Mouse (Mus musculus) intestine, embryonic 14.5 days (tissue): ENCODE measurements around the gene Fip1l1. TPM values are rescaled to one million over a fixed set of nuclear protein-coding genes. Genes with fewer than 3 reads are reported as not detected.
A peak's percentile ranks its signal among the peaks of the same experiment; 100 is the strongest.

Experiments
- ATAC-seq: fragments of 200-750 bp; cut with Nextera tagmentation; replicated peaks from 2 replicates; pipeline ENCODE4 v1.8.0; 2017; ENCODE audit warnings: low read depth, moderate number of reproducible peaks, moderate TSS enrichment, moderate library complexity; ENCODE audit not compliant: low FRiP score, low TSS enrichment
- DNase-seq: peaks from one replicate; pipeline ENCODE4 v3.0.0-alpha.2; 2018; ENCODE audit warnings: low spot score
- H3K27ac ChIP-seq: fragments of 300-500 bp; sonication (generic); 2 replicates; pipeline ENCODE4 v1.5.1; 2014; ENCODE audit warnings: low read depth, mild to moderate bottlenecking, control low read depth
- H3K27me3 ChIP-seq: fragments of 300-500 bp; sonication (generic); replicated peaks from 2 replicates; pipeline ENCODE4 v1.6.1; 2014; ENCODE audit warnings: low read length, control low read depth; ENCODE audit not compliant: control insufficient read depth, insufficient read depth
- H3K36me3 ChIP-seq: fragments of 300-500 bp; sonication (generic); 2 replicates; pipeline ENCODE4 v1.6.1; 2014; ENCODE audit warnings: low read length, control low read depth; ENCODE audit not compliant: control insufficient read depth, insufficient read depth
- H3K4me1 ChIP-seq: fragments of 300-500 bp; sonication (generic); replicated peaks from 2 replicates; pipeline ENCODE4 v1.6.1; 2014; ENCODE audit warnings: low read length, control low read depth, mixed read lengths; ENCODE audit not compliant: control insufficient read depth, insufficient read depth
- H3K4me2 ChIP-seq: fragments of 300-500 bp; sonication (generic); 2 replicates; pipeline ENCODE4 v1.6.1; 2014; ENCODE audit warnings: low read length
- H3K4me3 ChIP-seq: fragments of 300-500 bp; sonication (generic); 2 replicates; pipeline ENCODE4 v1.5.1; 2014; ENCODE audit warnings: low read depth, low read length, control low read depth, mixed read lengths
- H3K9ac ChIP-seq: fragments of 300-500 bp; sonication (generic); 2 replicates; pipeline ENCODE4 v1.6.1; 2014; ENCODE audit warnings: mild to moderate bottlenecking, low read length
- H3K9me3 ChIP-seq: fragments of 300-500 bp; sonication (generic); 2 replicates; pipeline ENCODE4 v1.6.1; 2016; ENCODE audit warnings: low read length, control low read depth; ENCODE audit not compliant: control insufficient read depth
- WGBS: fragments of 180-500 bp; shearing (Covaris S2); extraction: QIAGEN DNeasy Blood & Tissue Kit; methylation state at CpG from one replicate; pipeline ENCODE4 v1.1.7; 2014; 5-methylcytosine and 5-hydroxymethylcytosine counted together
- polyA plus RNA-seq: library from polyadenylated mRNA; unstranded; fragments of >200 nt; fragmentation: Nextera tagmentation; extraction: Ambion mirVana; gene quantifications from 2 replicates; pipeline ENCODE4 v1.2.1, GENCODE M21; 2014

Fip1l1 gene
- polyA plus RNA-seq, 1 experiment from 2014 or later, result 76.1 TPM

DNA sequence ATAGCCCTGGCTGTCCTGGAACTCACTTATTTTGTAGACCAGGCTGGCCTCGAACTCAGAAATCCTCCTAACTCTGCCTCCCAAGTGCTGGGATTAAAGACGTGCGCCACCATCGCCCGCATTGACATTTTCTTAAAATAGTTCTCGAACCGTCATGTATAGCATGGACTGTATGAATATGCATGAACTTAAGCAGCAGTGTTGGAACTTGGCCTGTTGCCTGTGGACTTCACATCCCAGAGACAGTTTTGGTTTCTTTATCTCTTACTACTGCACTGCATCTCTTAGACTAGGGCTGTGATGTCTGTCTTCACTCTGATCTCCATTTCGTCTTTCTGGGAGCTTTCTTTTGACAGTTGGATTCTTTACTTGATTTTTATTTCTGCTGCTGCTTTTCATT is 14.3 kb downstream of the Fip1l1 start:
- WGBS, result 92% methylated on average over 8 of the region's 8 CpGs
- Histone ChIP-seq H3K4me1 (no peaks in the 10 kb centered on the region), H3K27ac (no peak overlapping the region), H3K9me3 (no peaks in the 10 kb centered on the region), H3K27me3 (no peaks in the 10 kb centered on the region), H3K4me3 (no peak overlapping the region), H3K36me3 (peaks cover 75% of the 10 kb centered on the region), H3K9ac (no peak overlapping the region), H3K4me2 (no peak overlapping the region)
- DNase-seq (no peak), ATAC-seq (no peak)

DNA sequence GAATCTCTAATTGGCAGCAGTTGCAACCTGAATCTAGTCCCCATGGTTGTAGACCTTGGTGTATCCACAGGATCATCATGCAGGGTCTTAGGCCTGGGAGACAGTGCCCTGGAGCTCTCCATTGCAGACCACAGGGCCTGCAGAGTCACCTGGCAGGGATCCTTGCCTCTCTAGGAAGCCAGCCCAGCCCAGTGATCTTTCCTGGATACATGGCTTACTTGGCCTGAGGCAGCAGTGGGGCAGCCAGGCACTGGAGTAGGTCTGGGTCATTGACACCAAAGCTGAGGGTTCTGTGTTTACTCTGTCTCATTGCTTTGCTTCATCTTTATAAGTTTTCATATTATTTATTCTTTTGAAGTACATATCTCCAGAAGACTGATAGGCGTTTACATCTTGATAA is 25.9 kb downstream of the Fip1l1 start:
- H3K27ac ChIP-seq, result no peak overlapping the region
- ATAC-seq (no peak), DNase-seq (no peak)
- no peaks in the 10 kb centered on the region for H3K9me3 ChIP-seq
- H3K27me3 ChIP-seq, result no peaks in the 10 kb centered on the region
- no peak overlapping the region for H3K4me3 ChIP-seq
- H3K4me2 ChIP-seq, result no peak overlapping the region
- no peak overlapping the region for H3K9ac ChIP-seq
- 84% methylated on average over 1 of the region's 1 CpGs for WGBS
- peaks cover 81% of the 10 kb centered on the region for H3K36me3 ChIP-seq
- H3K4me1 ChIP-seq, result no peaks in the 10 kb centered on the region

- Histone ChIP-seq H3K9ac (no peak overlapping the region), H3K27me3 (no peaks in the 10 kb centered on the region), H3K4me1 (no peaks in the 10 kb centered on the region), H3K4me3 (no peak overlapping the region), H3K27ac (no peak overlapping the region), H3K36me3 (peaks cover 56% of the 10 kb centered on the region), H3K4me2 (no peak overlapping the region), H3K9me3 (no peaks in the 10 kb centered on the region)
- ATAC-seq, result no peak
- no peak for DNase-seq
- 86% methylated on average over 6 of the region's 6 CpGs for WGBS
These were observed 36.5 kb downstream of the Fip1l1 start for GRCm38 (mm10) chr5:74571767-74572166.

DNA sequence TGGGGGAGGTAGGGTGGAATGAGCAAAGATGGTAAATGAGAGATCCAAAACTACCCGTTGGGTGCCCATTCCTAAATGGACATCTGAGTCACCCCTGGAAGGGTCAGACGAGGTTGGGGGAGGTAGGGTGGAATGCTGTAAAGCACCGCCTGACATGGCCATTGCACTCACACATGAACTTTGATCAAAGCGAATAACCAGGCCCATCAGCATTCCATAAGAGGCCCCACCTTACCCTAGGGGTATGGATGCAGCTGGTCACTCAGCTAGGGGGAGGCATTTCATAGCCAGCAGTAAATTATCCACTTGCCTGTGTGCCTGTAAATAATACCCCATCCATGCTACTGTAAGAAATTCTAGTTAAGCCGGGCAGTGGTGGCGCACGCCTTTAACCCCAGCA is 53.9 kb downstream of the Fip1l1 start:
- H3K4me3 ChIP-seq, result no peak overlapping the region
- H3K36me3 ChIP-seq, result peaks cover 83% of the 10 kb centered on the region
- H3K9ac ChIP-seq, result no peak overlapping the region
- no peak overlapping the region for H3K27ac ChIP-seq
- ATAC-seq (no peak), DNase-seq (no peak)
- no peaks in the 10 kb centered on the region for H3K27me3 ChIP-seq
- WGBS, result 83% methylated on average over 7 of the region's 7 CpGs
- no peaks in the 10 kb centered on the region for H3K9me3 ChIP-seq
- H3K4me1 ChIP-seq, result no peaks in the 10 kb centered on the region
- H3K4me2 ChIP-seq, result no peak overlapping the region

GRCm38 (mm10) chr5:74591413-74591812 is 56.2 kb downstream of the Fip1l1 start:
- WGBS, result 88% methylated on average over 5 of the region's 5 CpGs
- Histone ChIP-seq H3K9me3 (no peaks in the 10 kb centered on the region), H3K36me3 (peaks cover 96% of the 10 kb centered on the region), H3K4me2 (no peak overlapping the region), H3K9ac (no peak overlapping the region), H3K4me1 (no peaks in the 10 kb centered on the region), H3K27me3 (no peaks in the 10 kb centered on the region), H3K4me3 (no peak overlapping the region), H3K27ac (no peak overlapping the region)
- ATAC-seq (no peak), DNase-seq (no peak)

GRCm38 (mm10) chr5:74593147-74593546 is 57.9 kb downstream of the Fip1l1 start:
- Histone ChIP-seq H3K4me3 (no peak overlapping the region), H3K9ac (no peak overlapping the region), H3K4me2 (no peak overlapping the region), H3K27ac (no peak overlapping the region), H3K9me3 (no peaks in the 10 kb centered on the region), H3K4me1 (no peaks in the 10 kb centered on the region), H3K27me3 (no peaks in the 10 kb centered on the region), H3K36me3 (peaks cover 94% of the 10 kb centered on the region)
- WGBS, result 77% methylated on average over 8 of the region's 8 CpGs
- ATAC-seq (no peak), DNase-seq (no peak)

DNA sequence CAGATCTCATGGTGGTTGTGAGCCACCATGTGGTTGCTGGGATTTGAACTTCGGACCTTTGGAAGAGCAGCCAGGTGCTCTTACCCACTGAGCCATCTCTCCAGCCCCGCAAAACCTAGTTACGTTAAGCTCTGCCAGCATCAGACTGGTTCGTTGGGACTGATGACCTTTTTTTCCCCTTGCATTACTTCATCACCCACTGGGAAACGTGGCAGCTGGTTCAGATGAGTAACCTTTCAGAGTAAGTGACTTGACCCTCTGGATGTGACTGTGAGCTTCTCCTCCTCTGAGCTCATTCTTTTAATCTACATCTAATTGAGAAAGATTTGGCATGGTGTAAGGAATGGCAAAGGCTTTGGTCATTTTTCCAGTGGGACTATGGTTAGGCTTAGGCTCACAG is 64.8 kb downstream of the Fip1l1 start:
- no peaks in the 10 kb centered on the region for H3K9me3 ChIP-seq
- H3K4me2 ChIP-seq, result no peak overlapping the region
- no peaks in the 10 kb centered on the region; the same call in 1 of the 2 replicates for H3K4me1 ChIP-seq
- no peak overlapping the region for H3K4me3 ChIP-seq
- 74% methylated on average over 5 of the region's 5 CpGs for WGBS
- no peak overlapping the region for H3K27ac ChIP-seq
- peaks cover 43% of the 10 kb centered on the region for H3K36me3 ChIP-seq
- DNase-seq, result peak; percentile 40
- no peaks in the 10 kb centered on the region for H3K27me3 ChIP-seq
- H3K9ac ChIP-seq, result no peak overlapping the region
- ATAC-seq, result no peak

GRCm38 (mm10) chr5:74601171-74601570 is 65.9 kb downstream of the Fip1l1 start:
- Histone ChIP-seq H3K36me3 (peaks cover 31% of the 10 kb centered on the region), H3K4me1 (no peaks in the 10 kb centered on the region; the same call in 1 of the 2 replicates), H3K9ac (no peak overlapping the region), H3K4me2 (no peak overlapping the region), H3K27ac (no peak overlapping the region), H3K4me3 (no peak overlapping the region), H3K9me3 (no peaks in the 10 kb centered on the region), H3K27me3 (no peaks in the 10 kb centered on the region)
- ATAC-seq, result no peak
- WGBS, result 57% methylated on average over 3 of the region's 3 CpGs
- DNase-seq, result peak; percentile 42

DNA sequence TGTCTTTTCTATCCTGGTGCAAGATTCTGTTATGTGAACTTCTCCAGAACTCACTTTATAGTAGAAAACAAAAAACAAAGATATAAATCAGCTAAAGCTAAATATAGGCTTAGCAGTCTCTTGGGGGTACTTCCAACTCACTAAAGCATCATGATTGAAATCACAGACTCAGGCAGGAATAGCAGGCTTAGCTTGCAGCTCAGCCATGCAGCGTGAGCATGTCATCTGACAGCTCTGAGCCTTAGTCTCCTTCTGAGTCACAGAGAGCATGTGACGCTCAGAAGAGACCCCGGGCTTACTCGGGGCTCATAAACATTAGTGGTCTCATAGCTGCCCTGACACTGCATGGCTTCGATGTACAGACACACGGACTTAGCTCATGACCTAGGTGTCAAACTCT is 66.7 kb downstream of the Fip1l1 start:
- peaks cover 24% of the 10 kb centered on the region for H3K36me3 ChIP-seq
- H3K4me3 ChIP-seq, result no peak overlapping the region
- H3K4me1 ChIP-seq, result no peaks in the 10 kb centered on the region; the same call in 1 of the 2 replicates
- H3K4me2 ChIP-seq, result no peak overlapping the region
- 72% methylated on average over 6 of the region's 6 CpGs for WGBS
- DNase-seq (peak; percentile 38), ATAC-seq (no peak)
- no peaks in the 10 kb centered on the region for H3K9me3 ChIP-seq
- no peak overlapping the region for H3K9ac ChIP-seq
- H3K27me3 ChIP-seq, result no peaks in the 10 kb centered on the region
- no peak overlapping the region for H3K27ac ChIP-seq
